Mouse (Mus musculus) neural tube, embryonic 13.5 days (tissue): ENCODE measurements around the gene Olfr615. TPM values are rescaled to one million over a fixed set of nuclear protein-coding genes. Genes with fewer than 3 reads are reported as not detected.

Source experiments
- microRNA-seq: library from miRNA; unstranded; fragments of <30 nt; microRNA quantifications from one replicate; pipeline ENCODE4, GENCODE M21; 2016
- polyA plus RNA-seq: library from polyadenylated mRNA; unstranded; fragments of >200 nt; fragmentation: Nextera tagmentation; extraction: Ambion mirVana; gene quantifications from 2 replicates; pipeline ENCODE4 v1.2.1, GENCODE M21; 2015

Gene Olfr615
- polyA plus RNA-seq, 1 experiment from 2014 or later, result not detected

Small RNAs within 50 kb of the gene (microRNA-seq; reads per million reads assigned to microRNA genes)
- gene Gm26506, result not detected

Other genes starting within 250 kb of the Olfr615 start
- not detected in 2 replicates for gene Olfr597, start 239.8 kb upstream of the Olfr615 start, polyA plus RNA-seq
- gene Olfr598, start 232.5 kb upstream of the Olfr615 start, polyA plus RNA-seq, result not detected in 2 replicates
- gene Olfr599, start 220.2 kb upstream of the Olfr615 start, polyA plus RNA-seq, result not detected in 2 replicates
- not detected in 2 replicates for gene Olfr600, start 206.4 kb upstream of the Olfr615 start, polyA plus RNA-seq
- not detected in 2 replicates for gene Olfr601, start 193.4 kb upstream of the Olfr615 start, polyA plus RNA-seq
- not detected in 2 replicates for gene Olfr603, start 169.9 kb upstream of the Olfr615 start, polyA plus RNA-seq
- gene Usp17lc, start 141.0 kb upstream of the Olfr615 start, polyA plus RNA-seq, result not detected in 2 replicates
- not detected in 2 replicates for gene Olfr605, start 110.6 kb upstream of the Olfr615 start, polyA plus RNA-seq
- gene Olfr606, start 107.0 kb upstream of the Olfr615 start, polyA plus RNA-seq, result not detected in 2 replicates
- not detected in 2 replicates for gene Olfr607, start 91.9 kb upstream of the Olfr615 start, polyA plus RNA-seq
- not detected in 2 replicates for gene Olfr608, start 86.2 kb upstream of the Olfr615 start, polyA plus RNA-seq
- not detected in 2 replicates for gene Olfr609, start 58.0 kb upstream of the Olfr615 start, polyA plus RNA-seq
- not detected in 2 replicates for gene Olfr610, start 44.0 kb upstream of the Olfr615 start, polyA plus RNA-seq
- gene Olfr611, start 35.2 kb upstream of the Olfr615 start, polyA plus RNA-seq, result not detected in 2 replicates
- gene Olfr612, start 13.4 kb upstream of the Olfr615 start, polyA plus RNA-seq, result not detected in 2 replicates
- gene Olfr613, start 8.0 kb upstream of the Olfr615 start, polyA plus RNA-seq, result not detected in 2 replicates
- not detected in 2 replicates for gene Olfr616, start 13.1 kb downstream of the Olfr615 start, polyA plus RNA-seq
- gene Olfr617, start 17.0 kb downstream of the Olfr615 start, polyA plus RNA-seq, result not detected in 2 replicates
- not detected in 2 replicates for gene Olfr618, start 34.0 kb downstream of the Olfr615 start, polyA plus RNA-seq
- not detected in 2 replicates for gene Olfr619, start 44.5 kb downstream of the Olfr615 start, polyA plus RNA-seq
- not detected in 2 replicates for gene Olfr620, start 56.5 kb downstream of the Olfr615 start, polyA plus RNA-seq
- gene Olfr622, start 86.6 kb downstream of the Olfr615 start, polyA plus RNA-seq, result not detected in 2 replicates
- gene Olfr623, start 107.6 kb downstream of the Olfr615 start, polyA plus RNA-seq, result not detected in 2 replicates
- 0.03 TPM in 1 of 2 replicates, not detected in the other for gene Olfr624, start 115.1 kb downstream of the Olfr615 start, polyA plus RNA-seq
- gene Olfr625-ps1, start 126.6 kb downstream of the Olfr615 start, polyA plus RNA-seq, result not detected in 2 replicates
- not detected in 2 replicates for gene Olfr243, start 158.6 kb downstream of the Olfr615 start, polyA plus RNA-seq
- gene Olfr628, start 174.3 kb downstream of the Olfr615 start, polyA plus RNA-seq, result not detected in 2 replicates
- not detected in 2 replicates for gene Olfr629, start 188.9 kb downstream of the Olfr615 start, polyA plus RNA-seq
- gene Olfr630, start 201.3 kb downstream of the Olfr615 start, polyA plus RNA-seq, result not detected in 2 replicates
- not detected in 2 replicates for gene Olfr69, start 215.5 kb downstream of the Olfr615 start, polyA plus RNA-seq
- not detected in 2 replicates for gene Olfr68, start 223.6 kb downstream of the Olfr615 start, polyA plus RNA-seq
- gene Olfr67, start 235.7 kb downstream of the Olfr615 start, polyA plus RNA-seq, result not detected in 2 replicates